Mouse (Mus musculus): ENCODE measurements around the gene Wdr27. TPM values are rescaled to one million over a fixed set of nuclear protein-coding genes. Genes with fewer than 3 reads are reported as not detected.

Wdr27 gene
- polyA plus RNA-seq (2012; rRNA removed; ENCODE audit: low replicate concordance), result 1.9 and 3.6 TPM in 2 replicates

GRCm38 (mm10) chr17:14943009-14943728 lies at the start of gene Wdr27, which contains the start of gene 1600012H06Rik:
TSS of gene Wdr27 (minus strand) at chr17:14943158.
TSS of gene 1600012H06Rik (plus strand) at chr17:14943184.

GRCm38 (mm10) chr17:14978362-14979038 lies 35.5 kb upstream of the Wdr27 start, which contains the start of the genes 9030025P20Rik and Gm3417:
TSS of gene 9030025P20Rik (plus strand) at chr17:14978468.
TSS of gene Gm3417 (minus strand) at chr17:14978790.

GRCm38 (mm10) chr17:14960951-14961556 lies 18.1 kb upstream of the Wdr27 start, which contains the start of gene Phf10:
TSS of gene Phf10 (minus strand) at chr17:14961273.

Other genes with a start within 250 kb of the Wdr27 start
- 1.4 and 3.7 TPM in 2 replicates for gene Thbs2, start 248.9 kb downstream of the Wdr27 start, polyA plus RNA-seq (2012; rRNA removed; ENCODE audit: low replicate concordance)
- 6.9 and 9.9 TPM in 2 replicates for gene 1600012H06Rik, start within 50 bp of the Wdr27 start, polyA plus RNA-seq (2012; rRNA removed; ENCODE audit: low replicate concordance)
- gene Phf10, start 18.1 kb upstream of the Wdr27 start, polyA plus RNA-seq (2012; rRNA removed; ENCODE audit: low replicate concordance), result 3.3 and 3.8 TPM in 2 replicates
- gene 9030025P20Rik, start 35.3 kb upstream of the Wdr27 start, polyA plus RNA-seq (2012; rRNA removed; ENCODE audit: low replicate concordance), result 2.7 and 3.2 TPM in 2 replicates
- 0.28 TPM in 1 of 2 replicates, not detected in the other for gene Gm3417, start 35.6 kb upstream of the Wdr27 start, polyA plus RNA-seq (2012; rRNA removed; ENCODE audit: low replicate concordance)
- 0.13 TPM in 1 of 2 replicates, not detected in the other for gene Gm3435, start 67.0 kb upstream of the Wdr27 start, polyA plus RNA-seq (2012; rRNA removed; ENCODE audit: low replicate concordance)
- 10.6 and 19.9 TPM in 2 replicates for gene Ermard, start 98.0 kb upstream of the Wdr27 start, polyA plus RNA-seq (2012; rRNA removed; ENCODE audit: low replicate concordance)
- not detected in 2 replicates for gene Tcte3, start 98.3 kb upstream of the Wdr27 start, polyA plus RNA-seq (2012; rRNA removed; ENCODE audit: low replicate concordance)
- 0.12 and 0.28 TPM in 2 replicates for gene Gm3448, start 98.4 kb upstream of the Wdr27 start, polyA plus RNA-seq (2012; rRNA removed; ENCODE audit: low replicate concordance)